Mouse (Mus musculus) olfactory bulb, adult 2 months (tissue): ENCODE results near the gene Sae1. TPM values are rescaled to one million over a fixed set of nuclear protein-coding genes. Genes with fewer than 3 reads are reported as not detected.

Source experiments
- H3K27ac ChIP-seq: fragments of 200-500 bp; 2 replicates; pipeline ENCODE4 v1.5.1; 2012; ENCODE audit warnings: low read depth, low read length; ENCODE audit not compliant: insufficient read depth
- H3K4me1 ChIP-seq: fragments of 200-500 bp; 2 replicates; pipeline ENCODE4 v1.6.1; 2012; ENCODE audit warnings: low read length; ENCODE audit not compliant: control insufficient read depth, insufficient read depth
- H3K4me3 ChIP-seq: fragments of 200-500 bp; 2 replicates; pipeline ENCODE4 v1.5.1; 2012; ENCODE audit warnings: mild to moderate bottlenecking, low read depth, low read length, moderate library complexity; ENCODE audit not compliant: insufficient read depth
- CTCF ChIP-seq: fragments of 200-500 bp; IDR thresholded peaks from 2 replicates; pipeline ENCODE4 v1.5.1; 2012; ENCODE audit warnings: low read depth, mild to moderate bottlenecking, low read length, moderate library complexity; ENCODE audit not compliant: insufficient read depth
- POLR2A ChIP-seq: fragments of 200-500 bp; IDR thresholded peaks from 2 replicates; pipeline ENCODE4 v1.6.1; 2012; ENCODE audit warnings: mild to moderate bottlenecking, low read depth, low read length, moderate library complexity; ENCODE audit not compliant: insufficient read depth
- WGBS: fragments of 180-500 bp; shearing (Covaris S2); methylation state at CpG from one replicate; pipeline ENCODE4 v1.1.7; 2018; 5-methylcytosine and 5-hydroxymethylcytosine counted together
- polyA plus RNA-seq: library from polyadenylated mRNA; stranded (reverse); fragments of >200 nt; gene quantifications from 2 replicates; pipeline ENCODE4 v1.2.4, GENCODE M21; 2012; ENCODE audit warnings: low replicate concordance; ENCODE audit not compliant: missing spikeins, insufficient read depth, insufficient read length

The Sae1 gene
- polyA plus RNA-seq, 1 experiment: not detected

DNA sequence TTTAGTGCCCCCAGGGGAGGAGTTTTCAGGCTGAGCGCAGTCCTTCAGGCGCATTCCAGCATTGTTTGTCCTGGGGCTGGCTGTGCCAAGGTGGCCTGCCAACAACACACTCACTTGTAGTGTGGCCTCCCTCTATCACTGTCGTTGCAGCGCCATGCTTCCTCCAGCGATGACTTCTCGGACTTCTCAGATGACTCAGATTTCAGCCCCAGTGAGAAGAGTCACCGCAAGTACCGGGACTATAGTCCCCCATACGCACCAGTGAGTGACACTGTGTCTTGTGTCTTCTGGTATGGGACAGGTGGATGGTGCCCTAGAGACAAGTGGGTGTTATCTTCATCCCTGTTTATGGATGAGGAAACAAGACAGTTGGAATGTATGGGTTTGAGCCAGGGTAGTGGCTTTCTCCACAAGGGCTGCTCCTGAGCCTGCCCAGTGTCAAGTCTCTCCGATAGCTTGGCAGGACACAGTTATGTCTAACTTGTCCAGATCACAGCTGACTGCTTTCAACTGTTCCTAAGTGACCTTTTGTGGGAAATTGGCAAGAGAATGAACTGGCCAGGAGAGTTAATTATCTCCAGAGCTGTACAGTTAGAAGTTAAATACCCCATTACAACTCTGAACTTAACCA lies 29.6 kb upstream of the Sae1 start:
- WGBS: 69% methylated on average over 10 of the region's 10 CpGs
- peaks cover 8% of the 10 kb centered on the region for H3K4me1 ChIP-seq
- H3K4me3 ChIP-seq: no peak overlapping the region
- no peak overlapping the region for H3K27ac ChIP-seq
- TF ChIP-seq POLR2A (no peak), CTCF (no peak)

DNA sequence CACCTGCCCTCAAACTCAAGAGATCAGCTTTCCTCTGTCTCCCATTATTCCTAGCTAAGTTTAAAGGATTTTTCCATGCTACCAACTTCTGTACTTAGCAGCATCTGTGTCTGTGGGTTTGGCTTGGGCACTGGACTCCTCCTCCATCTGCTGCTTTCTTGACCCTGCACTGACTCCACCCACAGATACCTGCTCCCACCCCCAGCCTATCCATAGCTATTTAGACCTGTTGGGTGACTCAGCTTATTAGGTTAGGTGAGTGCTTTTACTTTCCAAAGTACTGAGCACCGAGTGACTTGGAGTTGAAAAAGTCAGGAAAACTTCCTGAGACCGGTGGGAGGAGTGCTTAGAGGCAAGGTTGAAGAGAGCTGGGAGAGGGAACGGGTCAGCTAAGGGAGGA lies 27.8 kb upstream of the Sae1 start:
- peaks cover 10% of the 10 kb centered on the region for H3K4me1 ChIP-seq
- TF ChIP-seq CTCF (no peak), POLR2A (no peak)
- no peak overlapping the region for H3K4me3 ChIP-seq
- H3K27ac ChIP-seq: no peak overlapping the region
- 89% methylated on average over 3 of the region's 3 CpGs for WGBS

DNA sequence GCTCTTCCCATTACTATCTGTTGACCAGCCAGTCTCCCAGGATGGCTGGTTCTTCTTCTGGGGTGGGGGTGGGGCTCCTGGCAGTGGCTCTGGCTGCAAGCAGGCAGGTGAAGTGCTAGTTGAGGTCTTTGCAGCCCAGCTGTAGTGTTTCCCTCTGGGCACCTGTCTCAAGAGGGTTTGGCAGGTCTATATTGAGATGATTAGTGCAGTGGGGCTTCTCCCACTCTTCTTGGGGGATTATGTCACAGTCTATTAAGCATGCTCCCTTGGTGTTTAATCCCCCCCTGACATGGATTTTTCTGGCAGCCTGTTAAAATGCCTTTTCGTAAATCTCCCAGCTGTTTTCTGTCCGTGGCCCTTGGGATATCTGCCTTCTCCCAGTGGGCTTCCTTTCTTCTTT lies 25.3 kb upstream of the Sae1 start:
- no peak overlapping the region for H3K27ac ChIP-seq
- TF ChIP-seq POLR2A (no peak), CTCF (no peak)
- H3K4me3 ChIP-seq: no peak overlapping the region
- peaks cover 10% of the 10 kb centered on the region for H3K4me1 ChIP-seq
- 71% methylated on average over 2 of the region's 2 CpGs for WGBS

DNA sequence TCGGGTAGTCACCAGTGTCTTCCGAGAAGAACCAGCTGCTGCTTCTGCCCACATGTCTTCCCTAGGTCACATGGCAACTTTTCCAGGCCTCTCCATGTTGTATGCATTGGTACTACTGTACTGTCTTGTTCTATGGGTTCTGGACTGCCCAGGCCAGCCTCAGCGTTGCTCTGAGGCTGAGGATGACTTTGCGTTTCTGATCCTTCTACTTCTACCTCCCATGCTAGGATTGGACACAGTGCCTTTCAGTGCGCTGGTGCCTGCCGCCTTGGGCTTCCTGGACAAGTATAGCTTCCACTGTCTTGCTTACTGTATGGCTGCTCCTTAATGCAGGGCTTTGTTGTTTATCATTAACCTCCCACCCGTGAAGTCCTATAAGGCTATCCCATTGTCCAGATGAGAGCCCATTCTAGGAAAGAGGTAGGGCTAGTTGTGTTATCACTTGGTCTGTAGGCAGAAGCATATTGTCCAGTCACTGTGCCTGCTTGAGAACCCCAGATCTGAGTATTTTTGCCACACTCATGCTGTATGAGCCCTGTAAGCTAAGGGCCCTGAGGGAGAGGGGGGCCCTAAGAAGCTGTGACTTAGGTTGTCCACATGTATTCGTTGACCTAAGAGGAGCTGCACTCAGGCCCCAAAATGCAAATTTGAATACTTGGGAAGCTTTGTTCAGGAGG lies 24.8 kb upstream of the Sae1 start:
- Histone ChIP-seq H3K27ac (no peak overlapping the region), H3K4me1 (peaks cover 10% of the 10 kb centered on the region), H3K4me3 (no peak overlapping the region)
- 82% methylated on average over 8 of the region's 8 CpGs for WGBS
- no peak for TF ChIP-seq POLR2A
- TF ChIP-seq CTCF: no peak

DNA sequence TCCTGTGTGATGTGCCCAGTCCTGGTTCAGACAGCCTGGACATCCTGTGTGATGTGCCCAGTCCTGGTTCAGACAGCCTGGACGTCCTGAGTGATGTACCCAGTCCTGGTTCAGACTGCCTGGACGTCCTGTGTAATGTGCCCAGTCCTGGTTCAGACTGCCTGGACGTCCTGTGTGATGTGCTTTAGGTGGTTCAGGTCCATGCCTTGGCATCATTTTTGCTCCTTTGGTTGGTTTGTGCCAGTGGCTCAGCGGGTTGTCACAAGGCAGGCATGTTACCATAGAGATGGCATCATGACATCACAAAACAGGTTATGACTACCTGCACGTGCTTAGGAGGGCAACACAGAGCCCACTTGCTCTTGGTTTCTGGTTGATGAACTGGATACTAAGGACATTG lies 23.5 kb upstream of the Sae1 start:
- 90% methylated on average over 5 of the region's 5 CpGs for WGBS
- no peak overlapping the region for H3K27ac ChIP-seq
- TF ChIP-seq POLR2A: no peak
- TF ChIP-seq CTCF: no peak
- peaks cover 8% of the 10 kb centered on the region for H3K4me1 ChIP-seq
- no peak overlapping the region for H3K4me3 ChIP-seq

DNA sequence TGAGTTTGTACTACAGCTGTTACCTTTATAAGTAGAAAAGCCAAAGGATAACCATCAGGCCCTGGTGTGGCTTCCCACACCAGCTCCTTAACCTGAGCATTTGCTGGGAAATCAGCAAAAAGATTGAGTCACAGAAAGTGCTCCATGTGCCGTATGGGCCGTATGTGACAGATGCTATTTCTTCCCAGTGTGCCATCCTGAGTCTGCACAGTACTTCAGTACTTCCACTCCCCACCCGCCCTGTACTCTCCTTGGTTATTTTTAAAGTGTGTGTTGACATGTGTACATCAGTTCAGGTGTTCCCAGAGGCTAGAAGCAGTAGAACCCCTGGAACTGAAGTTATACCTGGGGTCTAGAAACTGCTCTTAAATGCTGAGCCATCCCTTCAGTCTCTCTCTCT lies 19.4 kb upstream of the Sae1 start:
- Histone ChIP-seq H3K4me3 (no peak overlapping the region), H3K27ac (no peak overlapping the region), H3K4me1 (peaks cover 20% of the 10 kb centered on the region)
- TF ChIP-seq POLR2A: no peak
- no peak for TF ChIP-seq CTCF
- 87% methylated on average over 3 of the region's 3 CpGs for WGBS

DNA sequence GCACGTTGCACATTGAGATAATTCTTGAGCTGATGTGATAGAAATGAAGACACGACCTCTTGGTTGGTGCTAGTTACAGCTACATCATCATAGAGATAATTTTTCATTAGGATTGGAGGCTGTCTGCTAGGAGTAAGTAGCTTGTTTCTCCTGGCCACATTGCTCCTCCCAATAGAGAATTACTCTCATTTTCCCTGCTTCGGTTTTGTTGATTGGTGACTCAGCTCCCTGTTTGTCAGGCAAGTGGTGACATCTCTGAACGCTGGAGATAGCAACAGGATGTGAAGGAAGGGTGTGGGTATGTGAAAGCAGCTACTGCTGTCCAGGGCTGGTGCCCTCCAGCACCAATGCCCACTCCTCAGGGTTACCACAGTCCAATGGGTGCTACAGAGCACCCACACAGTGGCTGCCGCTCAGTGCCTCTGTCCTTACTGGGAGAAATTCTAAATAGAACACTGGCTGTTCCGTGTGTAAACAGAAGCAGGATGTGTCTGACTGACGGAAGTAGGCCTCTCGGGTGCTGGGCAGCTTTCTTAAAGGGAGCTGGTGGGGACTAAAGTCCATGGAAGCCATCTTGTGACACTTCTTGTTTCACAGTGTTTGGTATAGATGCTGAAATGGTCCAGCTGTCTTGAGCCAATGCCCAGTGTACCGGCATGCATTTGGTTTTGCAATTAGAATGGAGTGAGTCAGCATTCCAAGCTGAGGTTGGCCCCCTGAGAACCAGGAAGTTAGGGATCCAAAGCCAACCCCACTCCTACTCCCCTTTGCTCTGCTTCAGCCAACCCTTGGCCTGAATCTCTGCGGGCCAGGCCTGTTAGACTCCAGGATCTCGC lies 18.1 kb upstream of the Sae1 start:
- Histone ChIP-seq H3K4me1 (peaks cover 20% of the 10 kb centered on the region), H3K4me3 (0 out of 2 replicates have a peak overlapping the region, but pooled peaks have one; percentile 3), H3K27ac (peak overlapping the region; percentile 89)
- TF ChIP-seq CTCF (no peak), POLR2A (no peak)
- 18% methylated on average over 11 of the region's 11 CpGs for WGBS

DNA sequence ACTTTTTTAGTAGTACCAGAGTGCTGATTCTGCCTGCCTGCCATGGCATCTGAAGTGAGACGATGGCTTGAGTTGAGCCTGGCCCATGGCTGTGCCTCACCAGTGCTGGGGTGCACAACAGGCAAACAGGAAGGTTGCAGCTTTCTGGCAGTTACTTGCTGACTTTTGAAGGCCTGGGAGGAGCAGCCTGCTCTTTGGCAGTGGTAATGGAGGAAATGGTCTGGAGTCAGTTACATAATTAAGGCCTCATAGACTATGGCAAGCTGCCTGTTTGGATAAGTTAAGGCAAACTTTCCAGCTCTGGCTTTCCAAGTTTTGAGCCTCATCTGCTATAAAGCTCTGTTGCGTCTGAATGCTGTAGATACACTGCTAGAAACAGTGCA lies 17.5 kb upstream of the Sae1 start:
- Histone ChIP-seq H3K4me1 (peaks cover 20% of the 10 kb centered on the region), H3K27ac (peak overlapping the region; percentile 89), H3K4me3 (no peak overlapping the region)
- TF ChIP-seq POLR2A: no peak
- no peak for TF ChIP-seq CTCF
- WGBS: 23% methylated on average over 2 of the region's 2 CpGs
